Mouse (Mus musculus) WW6 (cell line): Measurements from ENCODE around the gene Pbp2.

Source experiments
- DNase-seq: peaks from one replicate; pipeline ENCODE4 v3.0.0-alpha.2; 2013; ENCODE audit warnings: low read depth, low spot score

The Pbp2 gene

DNA sequence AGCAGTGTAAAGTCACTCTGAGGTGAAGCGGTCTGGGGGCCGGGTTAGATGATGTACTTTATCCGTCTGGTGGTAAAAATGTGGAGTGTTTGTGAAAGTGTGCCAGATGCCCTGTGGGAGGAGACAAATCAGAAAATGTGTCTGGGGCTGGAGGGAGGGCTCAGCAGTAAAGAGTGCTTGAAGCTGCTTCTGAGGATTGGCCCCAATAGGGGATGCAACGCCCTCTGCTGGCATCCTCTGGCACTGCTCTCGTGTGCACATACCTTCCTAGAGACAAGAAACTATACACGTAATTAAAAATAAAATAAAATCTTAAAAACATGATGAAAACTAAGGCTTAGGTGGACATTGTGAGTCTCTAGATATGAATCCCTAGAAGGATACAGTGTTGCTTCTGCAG lies 49.8 kb downstream of the Pbp2 start:
- no peak for DNase-seq
